Mouse (Mus musculus) intestine, postnatal 0 days (tissue): ENCODE measurements around the gene Lin7b. TPM values are rescaled to one million over a fixed set of nuclear protein-coding genes. Genes with fewer than 3 reads are reported as not detected.
A peak's percentile ranks its signal among the peaks of the same experiment; 100 is the strongest.

ENCODE experiments used
- ATAC-seq: fragments of 200-750 bp; cut with Nextera tagmentation; 2 replicates; pipeline ENCODE4 v1.8.0; 2017; ENCODE audit warnings: mild to moderate bottlenecking, moderate TSS enrichment, moderate library complexity
- H3K27ac ChIP-seq: fragments of 300-500 bp; sonication (generic); 2 replicates; pipeline ENCODE4 v1.5.1; 2014; ENCODE audit warnings: mild to moderate bottlenecking, low read depth, low read length, moderate library complexity
- H3K27me3 ChIP-seq: fragments of 300-500 bp; sonication (generic); replicated peaks from 2 replicates; pipeline ENCODE4 v1.6.1; 2014; ENCODE audit warnings: low read length, mixed read lengths; ENCODE audit not compliant: control insufficient read depth, insufficient read depth
- H3K36me3 ChIP-seq: fragments of 300-500 bp; sonication (generic); 2 replicates; pipeline ENCODE4 v1.6.1; 2014; ENCODE audit warnings: mild to moderate bottlenecking, moderate library complexity; ENCODE audit not compliant: control insufficient read depth, insufficient read depth
- H3K4me1 ChIP-seq: fragments of 300-500 bp; sonication (generic); replicated peaks from 2 replicates; pipeline ENCODE4 v1.6.1; 2014; ENCODE audit warnings: antibody characterized with exemption, low read length, mixed read lengths; ENCODE audit not compliant: control insufficient read depth, insufficient read depth
- H3K4me2 ChIP-seq: fragments of 300-500 bp; sonication (generic); replicated peaks from 2 replicates; pipeline ENCODE4 v1.6.1; 2014; ENCODE audit warnings: low read depth, mild to moderate bottlenecking, moderate library complexity
- H3K4me3 ChIP-seq: fragments of 300-500 bp; sonication (generic); 2 replicates; pipeline ENCODE4 v1.5.1; 2014; ENCODE audit warnings: low read depth, low read length
- H3K9ac ChIP-seq: fragments of 300-500 bp; sonication (generic); 2 replicates; pipeline ENCODE4 v1.6.1; 2014; ENCODE audit warnings: mild to moderate bottlenecking, low read depth, low read length
- H3K9me3 ChIP-seq: fragments of 300-500 bp; sonication (generic); 2 replicates; pipeline ENCODE4 v1.6.1; 2016; ENCODE audit warnings: mixed run types; ENCODE audit not compliant: control insufficient read depth
- CTCF ChIP-seq: sonication (generic); IDR thresholded peaks from 2 replicates; pipeline ENCODE4 v1.5.1; 2016; ENCODE audit warnings: low read depth, mild to moderate bottlenecking, control low read depth, antibody characterized with exemption, moderate library complexity
- WGBS: fragments of 180-500 bp; shearing (Covaris S2); extraction: QIAGEN DNeasy Blood & Tissue Kit; methylation state at CpG from one replicate; pipeline ENCODE4 v1.1.7; 2014; 5-methylcytosine and 5-hydroxymethylcytosine counted together
- polyA plus RNA-seq: library from polyadenylated mRNA; unstranded; fragments of >200 nt; fragmentation: Nextera tagmentation; extraction: Ambion mirVana; gene quantifications from 2 replicates; pipeline ENCODE4 v1.2.1, GENCODE M21; 2015

Gene Lin7b
- polyA plus RNA-seq, 1 experiment from 2014 or later = 3.4 TPM

DNA sequence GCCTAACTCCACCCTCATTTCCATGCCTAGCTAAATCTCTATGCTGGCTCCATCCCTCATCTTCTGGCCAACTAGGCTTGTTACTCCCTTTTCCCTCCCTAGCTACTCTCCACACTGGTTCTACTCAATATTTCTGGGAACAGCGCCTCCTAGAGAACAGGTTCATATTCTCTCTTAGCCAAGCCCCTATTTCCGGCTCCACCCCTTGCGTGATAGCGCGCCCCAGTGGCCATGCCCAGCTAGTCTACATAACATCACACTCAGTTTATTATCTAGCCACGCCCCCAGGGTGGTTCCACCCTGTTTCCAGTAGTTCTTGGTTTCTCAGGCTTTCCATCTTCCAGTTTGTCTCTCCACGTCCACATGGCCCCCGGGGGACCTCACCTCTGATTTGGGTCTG is 29.1 kb downstream of the Lin7b start:
- TF ChIP-seq CTCF = peak; percentile 98
- WGBS = 2% methylated on average over 8 of the region's 8 CpGs
- Histone ChIP-seq H3K4me3 (0 out of 2 replicates have a peak overlapping the region, but pooled peaks have one; percentile 54), H3K4me1 (peaks cover 16% of the 10 kb centered on the region), H3K27me3 (no peaks in the 10 kb centered on the region), H3K27ac (no peak overlapping the region), H3K9me3 (no peaks in the 10 kb centered on the region), H3K9ac (no peak overlapping the region), H3K36me3 (no peaks in the 10 kb centered on the region), H3K4me2 (peak overlapping the region; percentile 91)
- ATAC-seq = peak; percentile 72

DNA sequence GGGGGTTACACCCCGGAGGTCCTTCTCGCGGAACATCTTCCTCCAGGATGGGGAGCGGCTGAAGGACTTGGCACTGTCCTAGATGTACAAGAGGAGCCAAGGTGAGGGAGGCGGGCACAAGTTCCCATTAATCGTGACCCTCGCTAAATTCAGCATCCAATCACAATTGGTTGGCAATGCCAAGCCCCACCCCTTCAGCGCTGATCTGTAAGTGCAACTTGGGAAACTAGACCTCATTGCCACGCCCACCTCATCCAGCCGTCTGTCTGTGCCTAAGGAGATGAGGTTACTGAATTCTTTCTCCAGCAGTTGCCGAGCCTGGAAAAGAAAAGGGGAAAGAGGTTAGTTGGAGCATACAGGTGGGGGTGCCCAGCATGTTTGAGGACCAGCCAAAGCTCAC is 29.7 kb downstream of the Lin7b start:
- H3K4me3 ChIP-seq = peak overlapping the region; percentile 54
- no peaks in the 10 kb centered on the region for H3K9me3 ChIP-seq
- TF ChIP-seq CTCF = no peak
- H3K4me2 ChIP-seq = peak overlapping the region; percentile 91
- H3K9ac ChIP-seq = 0 out of 2 replicates have a peak overlapping the region, but pooled peaks have one; percentile 58
- WGBS = 2% methylated on average over 11 of the region's 11 CpGs
- no peaks in the 10 kb centered on the region for H3K36me3 ChIP-seq
- ATAC-seq = no peak
- no peak overlapping the region for H3K27ac ChIP-seq
- H3K4me1 ChIP-seq = peaks cover 16% of the 10 kb centered on the region
- H3K27me3 ChIP-seq = no peaks in the 10 kb centered on the region

DNA sequence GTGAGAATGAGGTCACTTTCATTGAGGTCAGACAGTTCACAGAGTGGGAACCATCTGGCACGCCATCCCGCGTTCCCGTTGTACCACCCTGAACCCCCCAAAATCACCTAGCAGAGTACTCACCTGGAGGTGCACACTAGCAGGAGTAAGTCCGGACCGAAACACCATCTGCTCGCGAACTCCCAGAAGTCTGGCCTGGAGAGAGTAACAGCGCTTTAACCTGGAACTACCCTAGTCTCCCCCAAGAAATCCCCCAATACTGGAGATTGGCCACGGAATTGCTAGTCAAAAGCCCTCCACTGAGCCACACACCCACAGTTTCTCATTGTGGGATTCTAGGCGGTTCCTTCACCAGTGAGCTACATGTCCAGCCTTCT is 30.3 kb downstream of the Lin7b start:
- Histone ChIP-seq H3K4me1 (peaks cover 16% of the 10 kb centered on the region), H3K36me3 (no peaks in the 10 kb centered on the region), H3K4me3 (peak overlapping the region; percentile 54), H3K9ac (peak overlapping the region; percentile 58), H3K9me3 (no peaks in the 10 kb centered on the region), H3K27ac (peak overlapping the region; percentile 71), H3K27me3 (no peaks in the 10 kb centered on the region), H3K4me2 (peak overlapping the region; percentile 91)
- TF ChIP-seq CTCF = no peak
- under 1% methylated on average over 11 of the region's 11 CpGs for WGBS
- no peak for ATAC-seq

GRCm38 (mm10) chr7:45339410-45340065 is 30.8 kb downstream of the Lin7b start:
- Histone ChIP-seq H3K27ac (peak overlapping the region; percentile 71), H3K9ac (peak overlapping the region; percentile 58), H3K9me3 (no peaks in the 10 kb centered on the region), H3K4me2 (peak overlapping the region; percentile 91), H3K36me3 (no peaks in the 10 kb centered on the region), H3K4me1 (peaks cover 19% of the 10 kb centered on the region), H3K4me3 (peak overlapping the region; percentile 54), H3K27me3 (no peaks in the 10 kb centered on the region)
- TF ChIP-seq CTCF = peak; percentile 66
- under 1% methylated on average over 36 of the region's 39 CpGs for WGBS
- peak; percentile 72 for ATAC-seq

DNA sequence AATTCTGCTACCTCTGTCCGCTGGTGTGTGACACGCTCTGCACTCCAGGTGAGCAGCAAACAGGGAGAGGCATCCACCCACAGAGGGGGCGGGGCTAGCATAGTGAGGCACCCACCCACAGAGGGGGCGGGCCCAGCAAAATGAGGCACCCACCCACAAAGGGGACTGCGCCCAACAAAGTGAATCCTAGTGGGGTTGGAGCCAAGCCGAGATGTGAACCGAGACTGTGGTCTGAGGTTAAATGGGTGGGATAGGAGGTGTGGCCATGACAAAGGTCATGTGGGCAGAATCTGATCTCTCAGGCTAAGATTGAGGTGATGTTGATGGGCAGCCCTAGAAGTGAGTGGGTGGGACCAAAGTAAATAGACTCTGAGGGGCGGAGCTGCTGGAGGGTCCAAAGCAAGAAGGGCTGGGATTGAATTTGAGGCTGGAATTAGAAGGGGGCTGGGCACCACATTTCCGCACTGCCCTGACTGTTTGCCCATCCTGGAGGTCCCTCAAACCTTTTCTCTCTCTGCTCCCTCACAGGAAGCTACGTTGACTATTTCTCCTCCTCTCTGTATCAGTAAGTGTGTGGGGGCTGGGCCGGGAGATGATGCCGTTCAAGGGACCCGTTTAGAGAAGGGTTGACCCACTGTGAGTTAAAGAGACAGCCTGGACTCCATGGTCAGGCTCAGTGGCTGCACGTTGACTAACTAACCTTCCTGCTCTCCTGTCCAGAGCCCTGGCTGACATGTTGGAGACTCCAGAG is 32.0 kb downstream of the Lin7b start:
- ATAC-seq = no peak
- 4% methylated on average over 14 of the region's 14 CpGs for WGBS
- 0 out of 2 replicates have a peak, but pooled peaks have one; percentile 4 for TF ChIP-seq CTCF
- Histone ChIP-seq H3K36me3 (no peaks in the 10 kb centered on the region), H3K27ac (no peak overlapping the region; the same call in 1 of the 2 replicates), H3K9me3 (no peaks in the 10 kb centered on the region), H3K9ac (no peak overlapping the region), H3K4me1 (peaks cover 20% of the 10 kb centered on the region), H3K4me3 (no peak overlapping the region; the same call in 1 of the 2 replicates), H3K27me3 (no peaks in the 10 kb centered on the region), H3K4me2 (peak overlapping the region; percentile 91)

DNA sequence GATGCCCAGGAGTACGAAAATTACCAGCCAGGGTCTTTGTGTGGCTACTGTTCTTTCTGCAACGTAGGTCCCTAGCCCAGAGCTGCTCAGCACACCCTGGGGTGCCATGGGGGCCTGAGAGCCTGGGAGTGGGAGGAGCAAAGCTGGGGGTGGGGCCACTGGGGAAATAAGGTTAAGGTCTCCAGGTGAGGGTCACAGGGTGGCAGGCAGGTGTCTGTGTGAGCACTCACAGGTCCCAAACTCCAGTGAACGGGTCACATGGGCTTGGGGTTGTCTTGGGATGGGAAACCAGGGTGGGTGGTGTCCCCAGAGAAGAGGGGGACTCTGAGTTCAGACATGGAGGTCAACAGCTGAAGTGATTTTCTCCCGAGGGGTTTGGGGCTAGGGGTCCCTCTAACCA is 32.9 kb downstream of the Lin7b start:
- peaks cover 20% of the 10 kb centered on the region for H3K4me1 ChIP-seq
- peak overlapping the region; percentile 91 for H3K4me2 ChIP-seq
- no peak overlapping the region for H3K27ac ChIP-seq
- no peak for ATAC-seq
- no peak overlapping the region for H3K9ac ChIP-seq
- H3K4me3 ChIP-seq = no peak overlapping the region
- H3K27me3 ChIP-seq = no peaks in the 10 kb centered on the region
- H3K9me3 ChIP-seq = no peaks in the 10 kb centered on the region
- WGBS = 39% methylated on average over 4 of the region's 4 CpGs
- no peak for TF ChIP-seq CTCF
- no peaks in the 10 kb centered on the region for H3K36me3 ChIP-seq
